Mouse (Mus musculus) spleen, postnatal 36 days (tissue): ENCODE results near the gene Brap.
"Not testable (repeated sequence)": the region's sequence is repeated elsewhere in the genome, so short reads cannot be mapped to it uniquely, and the experiment has no call there.

Experiments used
- DNase-seq, 2 experiments: peaks; one replicate each; pipeline ENCODE4 v3.0.0; 2022; ENCODE audit warnings: low spot score in 2 of 2, mixed read lengths in 1 of 2

The Brap gene

DNA sequence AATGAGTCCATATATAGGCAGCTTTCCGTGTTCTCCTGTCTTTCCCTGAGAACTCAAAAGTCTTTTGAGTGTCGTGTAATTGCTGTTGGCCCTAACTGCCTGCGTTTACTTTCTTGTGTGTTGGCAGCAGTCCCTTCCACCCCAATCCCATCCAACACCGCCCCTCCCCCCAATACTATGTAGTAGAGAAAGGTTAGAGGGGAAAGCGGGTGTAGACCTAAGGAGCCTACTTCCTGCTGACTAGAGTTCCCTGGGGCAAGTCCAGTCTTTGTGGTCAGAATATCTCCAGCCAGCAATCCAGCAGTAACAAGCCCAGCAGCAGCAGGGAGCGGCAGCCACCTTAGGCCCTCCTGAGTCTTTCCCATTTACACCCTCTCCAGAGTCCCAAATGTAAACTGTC is 8.0 kb downstream of the Brap start:
- no peak for DNase-seq

DNA sequence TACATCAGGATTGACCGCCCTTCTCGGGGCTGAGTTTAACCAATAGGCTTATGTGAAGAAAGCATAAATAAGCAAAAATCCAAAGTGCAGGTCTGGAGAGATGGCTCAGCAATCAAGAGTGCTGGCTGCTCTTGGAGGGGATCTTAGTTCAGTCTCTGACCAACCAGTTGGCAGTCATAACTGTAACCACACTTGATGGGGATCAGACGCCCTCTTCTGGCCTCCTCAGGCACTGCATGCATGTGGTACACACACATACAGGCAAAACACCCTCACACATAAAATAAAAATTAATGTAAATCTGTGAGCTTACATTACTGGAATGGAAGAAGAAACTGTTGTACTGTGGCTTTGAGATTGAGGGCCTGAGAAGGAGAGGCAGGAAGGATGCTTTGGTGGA is 10.0 kb downstream of the Brap start:
- DNase-seq, result peak in 1 of 2 experiments; percentile 20

DNA sequence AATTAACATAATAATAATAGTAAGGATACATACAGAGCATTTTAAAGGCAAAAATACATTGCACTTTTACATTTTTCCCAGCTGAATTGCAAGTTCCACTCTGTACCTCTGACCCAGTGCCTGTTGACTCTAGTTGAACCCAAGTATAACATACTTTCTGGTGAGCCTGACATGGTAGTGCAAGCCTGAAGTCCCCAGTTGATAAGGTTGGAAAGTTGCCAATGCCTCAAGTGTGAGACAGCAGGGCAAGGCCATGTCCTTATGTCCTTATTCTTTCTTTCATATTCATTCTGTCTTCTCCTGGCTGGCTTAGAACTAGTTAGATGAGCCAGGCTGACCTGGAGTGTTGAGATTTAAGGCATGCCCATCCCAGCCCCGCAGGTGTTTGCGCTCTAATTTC is 21.9 kb downstream of the Brap start:
- DNase-seq, result no peak

DNA sequence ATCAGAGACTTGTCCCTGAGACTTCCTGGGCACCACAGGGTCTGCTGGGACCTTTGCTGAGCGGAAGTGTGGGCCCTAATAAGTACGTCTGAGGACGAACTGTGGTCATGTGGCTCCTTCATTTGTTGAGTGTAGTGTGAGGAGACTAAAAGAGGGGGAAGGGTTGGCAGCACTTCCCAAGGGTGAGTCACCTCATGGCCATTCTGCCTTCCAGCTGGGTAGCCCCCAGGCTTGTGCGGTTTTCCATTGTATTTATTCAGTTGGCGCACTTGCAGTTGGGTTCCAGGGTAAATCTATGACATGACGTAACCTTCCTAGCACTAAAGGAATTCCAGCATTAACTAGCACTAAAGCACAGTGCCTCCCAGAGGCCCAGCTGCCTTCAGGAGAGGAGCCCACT is 25.1 kb downstream of the Brap start:
- DNase-seq, result no peak

DNA sequence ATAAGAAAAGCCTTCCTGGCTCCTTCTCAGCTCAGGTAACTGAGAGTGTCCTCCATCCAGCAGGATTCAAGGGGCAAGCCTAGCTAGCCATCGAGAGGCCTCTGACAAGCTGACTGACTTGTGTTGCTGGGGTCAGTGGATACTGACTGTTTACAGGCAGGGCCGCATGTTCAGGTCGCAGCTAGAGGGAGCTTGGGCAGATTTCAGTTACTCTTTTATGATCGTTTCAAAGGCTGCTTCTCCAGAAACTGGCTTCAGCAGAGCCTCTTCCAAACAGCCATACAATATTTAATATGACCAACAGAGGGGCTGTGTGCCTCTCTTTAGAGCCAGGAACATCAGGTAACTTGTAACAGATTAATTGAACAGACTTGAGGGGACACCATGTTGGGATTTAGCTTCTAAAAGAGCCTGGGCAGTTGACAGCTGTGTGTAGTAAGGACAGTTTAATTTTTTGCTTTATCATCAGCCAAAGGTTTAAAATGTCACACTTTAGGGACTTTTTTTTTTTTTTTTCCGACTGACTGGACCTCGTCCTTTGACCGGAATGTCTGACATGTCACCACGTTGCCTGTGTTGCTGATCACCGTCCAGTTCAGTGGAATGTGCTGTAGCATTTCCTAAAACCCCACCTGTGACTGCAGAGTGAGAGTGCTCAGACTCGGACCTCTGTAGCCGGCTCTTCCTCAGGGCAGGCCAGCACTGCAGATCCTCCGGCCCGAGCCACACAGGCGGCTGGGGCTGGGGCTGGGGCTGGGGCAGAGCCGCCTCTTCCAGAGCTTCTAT is 25.9 kb downstream of the Brap start:
- no peak for DNase-seq

DNA sequence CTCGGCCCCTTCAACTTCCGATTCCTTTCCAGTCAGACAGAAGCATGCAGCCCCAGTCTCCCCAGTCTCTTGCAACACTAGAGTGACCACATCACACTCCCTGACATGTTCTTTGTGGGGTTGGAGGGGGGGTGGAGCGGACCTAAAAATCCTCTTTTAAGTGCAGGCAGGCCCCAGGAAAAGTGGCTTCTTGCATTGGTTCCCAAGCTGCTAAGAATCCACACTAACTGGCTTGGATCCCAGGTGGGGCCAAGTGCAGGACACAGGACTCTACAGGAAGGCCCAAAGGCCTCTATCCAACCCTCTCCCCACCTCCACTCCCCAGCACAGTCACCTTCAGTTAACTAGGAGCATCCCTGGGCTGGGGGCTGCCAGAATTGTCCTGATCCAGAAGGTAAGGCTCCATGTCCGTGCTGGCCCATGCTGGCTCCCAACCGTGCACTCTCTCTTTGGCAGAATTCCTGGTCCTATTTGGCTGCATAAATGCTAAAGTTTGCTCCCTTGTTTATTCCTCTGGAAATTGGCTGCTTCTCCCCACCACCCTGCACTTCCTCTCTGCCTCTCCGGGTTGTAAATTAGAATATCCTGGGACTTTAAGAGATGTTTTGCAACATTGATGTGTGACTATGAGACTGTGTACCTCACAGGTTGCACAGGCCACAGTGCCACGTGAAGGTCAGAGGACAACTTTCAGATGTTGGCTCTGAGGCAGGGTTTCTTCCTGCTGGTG is 30.3 kb downstream of the Brap start:
- no peak for DNase-seq

DNA sequence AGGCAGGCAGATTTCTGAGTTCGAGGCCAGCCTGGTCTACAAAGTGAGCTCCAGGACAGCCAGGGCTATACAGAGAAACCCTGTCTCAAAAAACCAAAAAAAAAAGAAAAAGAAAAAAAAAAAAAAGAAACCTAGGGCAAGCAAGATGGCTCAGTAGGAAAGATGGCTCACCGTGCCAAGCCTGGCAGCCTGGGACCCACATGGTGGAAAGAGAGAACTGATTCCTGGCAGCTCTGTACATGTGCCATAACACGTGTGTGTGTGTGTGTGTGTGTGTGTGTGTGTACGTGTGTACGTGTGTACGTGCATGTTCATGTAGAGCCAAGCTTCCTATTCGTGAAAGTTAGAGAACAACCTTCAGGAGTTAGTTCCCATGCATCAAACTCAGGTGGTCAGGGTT is 31.1 kb downstream of the Brap start:
- not testable (repeated sequence) for DNase-seq

DNA sequence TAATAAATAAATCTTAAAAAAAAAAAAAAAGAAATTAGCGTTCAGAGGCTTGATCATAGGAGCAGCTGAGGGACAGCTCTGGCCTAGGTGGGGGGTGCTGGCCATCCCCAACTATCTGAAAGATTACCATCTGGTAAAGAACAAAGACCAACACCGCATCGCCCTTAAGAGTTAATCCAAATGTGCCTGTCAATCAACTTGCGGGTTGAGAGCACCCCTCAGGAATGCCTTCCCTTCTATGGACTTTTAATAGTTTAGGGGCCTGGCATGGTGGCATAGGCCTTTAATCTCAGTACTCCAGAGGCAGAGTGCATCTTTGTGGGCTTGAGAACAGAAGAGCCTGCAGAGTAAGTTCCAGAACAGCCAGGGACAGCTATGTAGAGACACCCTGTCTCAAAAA is 32.5 kb downstream of the Brap start:
- no peak for DNase-seq

DNA sequence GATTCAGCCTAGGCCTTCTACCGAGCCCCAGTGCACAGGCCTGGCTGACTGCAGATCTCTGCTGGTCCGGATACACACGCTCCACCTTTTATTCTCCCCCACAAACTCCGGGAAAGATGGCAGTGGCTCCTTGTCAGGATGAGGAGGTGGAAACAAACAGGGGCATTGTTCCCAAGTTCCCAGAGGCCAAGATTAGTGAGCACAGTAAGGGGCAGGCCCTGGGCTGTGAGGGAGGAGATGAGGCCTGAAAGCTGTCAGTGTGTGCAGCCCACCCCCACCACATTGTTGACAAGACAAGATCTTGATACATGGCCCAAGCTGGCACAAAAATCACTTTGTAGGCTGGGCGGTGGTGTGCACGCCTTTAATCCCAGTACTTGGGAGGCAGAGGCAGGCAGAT is 36.4 kb downstream of the Brap start:
- no peak for DNase-seq

DNA sequence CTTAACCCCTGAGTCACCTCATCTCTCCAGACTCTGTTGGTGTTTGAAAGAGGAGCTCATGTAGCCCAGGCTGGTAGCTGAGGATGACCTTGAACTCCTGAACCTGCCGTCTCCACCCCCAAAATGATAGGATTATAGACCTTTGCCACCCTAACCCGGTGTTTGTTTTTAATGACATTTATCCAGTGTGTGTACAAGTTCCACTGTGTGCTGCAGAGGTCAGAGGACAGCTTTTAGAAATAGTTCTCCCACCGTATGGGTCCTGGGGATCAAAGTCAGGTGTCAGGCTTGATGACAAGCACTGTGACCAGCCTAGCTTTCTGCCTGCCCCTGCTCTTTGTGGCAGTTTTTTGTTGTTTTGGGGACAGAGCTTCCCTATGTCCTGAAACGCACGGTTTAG is 39.5 kb downstream of the Brap start:
- no peak for DNase-seq

DNA sequence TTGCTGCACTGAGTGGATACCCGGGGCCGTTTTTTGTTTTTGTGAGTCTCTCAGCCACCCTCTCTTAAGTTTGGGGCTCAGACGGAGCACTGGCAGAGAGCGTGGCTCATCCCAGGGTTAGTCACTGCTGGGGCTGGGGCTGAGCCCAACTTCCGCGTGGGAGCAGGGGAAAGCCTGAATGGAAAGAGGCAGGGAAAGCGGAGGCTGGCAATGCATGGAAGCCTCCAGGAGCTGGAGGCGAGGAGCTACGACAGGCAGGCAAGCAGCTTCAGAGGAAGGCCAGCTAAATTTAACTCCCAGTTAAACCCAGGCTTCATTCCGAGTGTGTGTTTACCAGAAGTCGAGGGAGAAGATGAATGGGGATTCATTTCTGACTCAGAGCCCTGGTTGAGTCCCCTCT is 40.1 kb downstream of the Brap start:
- DNase-seq, result no peak

DNA sequence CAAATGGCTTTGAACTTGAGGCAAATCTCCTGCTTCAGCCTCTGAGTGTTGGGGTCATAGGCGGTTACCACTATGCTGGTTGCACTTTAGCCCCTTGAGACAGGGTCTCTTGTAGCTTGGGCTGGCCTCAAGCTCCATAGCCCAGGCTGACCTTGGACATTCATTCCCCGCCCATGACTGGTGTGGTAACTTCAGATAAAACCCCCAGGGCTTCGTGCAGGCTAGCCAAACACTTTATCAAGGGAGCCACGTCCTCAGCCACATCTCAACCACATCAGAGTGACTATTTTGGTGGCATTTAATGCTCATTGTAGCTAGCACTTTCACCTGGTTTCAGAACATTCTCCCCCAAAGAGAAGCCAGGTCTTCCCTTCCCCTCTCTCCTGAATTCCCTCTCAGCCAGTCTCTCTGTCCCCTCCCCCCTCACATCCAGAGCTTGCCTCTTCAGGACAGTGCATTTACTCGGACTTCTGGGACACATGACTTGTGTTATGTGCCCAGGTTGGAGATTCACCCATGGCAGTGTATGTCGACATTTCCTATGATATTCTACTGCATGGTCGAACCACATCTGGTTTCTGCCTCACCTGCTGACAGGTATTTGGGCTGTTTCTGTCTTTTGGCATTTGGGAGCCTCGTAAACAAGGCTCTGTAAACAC is 40.9 kb downstream of the Brap start:
- DNase-seq, result peak; percentile 55 to 72

DNA sequence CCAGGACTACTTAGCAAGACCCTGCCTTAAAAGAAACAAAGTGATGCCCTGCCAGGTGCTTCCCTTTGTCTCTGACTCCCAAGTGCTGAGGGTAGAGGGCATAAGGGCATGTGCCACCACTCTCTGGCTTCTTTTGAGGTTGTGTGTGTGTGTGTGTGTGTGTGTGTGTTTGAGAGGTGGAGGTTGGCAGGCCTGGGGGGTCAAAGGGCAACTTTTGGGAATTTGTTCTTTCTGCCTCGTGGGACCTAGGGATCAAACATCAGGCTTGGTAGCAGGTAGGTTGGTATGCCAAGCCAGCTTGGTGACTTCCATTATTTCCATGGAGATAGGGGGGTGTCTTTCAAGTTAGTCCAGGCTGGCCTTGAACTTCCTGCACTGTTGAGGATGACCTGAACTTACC is 43.0 kb downstream of the Brap start:
- DNase-seq, result no peak

DNA sequence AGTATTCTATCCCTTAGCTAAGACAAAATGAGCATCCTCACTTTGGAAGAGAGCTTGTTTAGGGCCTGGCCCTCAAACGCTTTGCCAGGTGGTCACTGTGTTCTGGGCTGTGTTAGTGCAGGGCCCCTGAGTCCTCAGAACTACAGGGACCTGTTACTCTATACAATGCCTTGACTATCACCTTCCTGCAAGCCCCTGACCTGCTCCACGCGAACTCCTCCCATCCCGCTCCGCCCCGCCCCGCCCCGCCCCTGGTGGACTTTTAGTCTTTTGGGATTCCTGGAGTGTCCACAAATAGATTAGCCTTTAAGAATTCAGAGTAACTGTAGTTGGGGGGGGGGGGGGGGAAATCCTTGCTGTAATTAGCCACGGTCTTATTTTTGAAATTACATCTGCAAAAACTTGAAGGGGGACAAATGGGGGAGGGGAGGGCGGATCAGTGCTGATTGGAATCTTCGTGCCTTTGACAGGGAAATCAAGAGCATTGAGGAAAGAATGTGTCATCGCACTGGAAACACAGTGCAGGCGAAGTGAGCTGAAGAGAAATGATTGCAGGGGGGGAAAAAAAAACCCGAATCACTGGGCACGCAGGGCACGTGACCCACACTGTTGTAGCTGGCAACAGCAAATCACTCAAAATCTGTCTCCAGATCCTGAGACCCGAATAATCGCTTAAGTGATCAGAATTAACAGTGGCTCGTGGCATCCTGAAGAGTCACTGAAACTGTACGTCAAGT is 44.3 kb downstream of the Brap start:
- no peak for DNase-seq

DNA sequence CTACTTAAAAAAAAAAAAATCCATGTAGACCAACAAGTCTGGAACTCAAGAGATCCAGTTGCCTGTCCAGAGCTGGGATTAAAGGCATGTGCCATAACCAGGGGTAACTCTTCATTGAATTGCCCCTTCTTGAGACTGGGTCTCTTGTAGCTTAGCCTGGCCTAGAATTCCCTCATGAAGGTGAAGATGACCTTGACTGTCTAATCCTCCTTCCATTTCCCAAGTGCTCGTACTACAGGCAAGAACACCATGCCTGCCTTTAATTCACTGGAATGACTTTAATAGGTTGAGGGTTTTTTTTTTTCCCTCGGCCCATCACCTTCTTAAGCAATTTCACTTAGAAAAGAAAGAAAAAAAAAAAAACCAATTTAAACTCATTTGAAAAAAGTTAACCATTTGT is 50.0 kb downstream of the Brap start:
- no peak for DNase-seq

DNA sequence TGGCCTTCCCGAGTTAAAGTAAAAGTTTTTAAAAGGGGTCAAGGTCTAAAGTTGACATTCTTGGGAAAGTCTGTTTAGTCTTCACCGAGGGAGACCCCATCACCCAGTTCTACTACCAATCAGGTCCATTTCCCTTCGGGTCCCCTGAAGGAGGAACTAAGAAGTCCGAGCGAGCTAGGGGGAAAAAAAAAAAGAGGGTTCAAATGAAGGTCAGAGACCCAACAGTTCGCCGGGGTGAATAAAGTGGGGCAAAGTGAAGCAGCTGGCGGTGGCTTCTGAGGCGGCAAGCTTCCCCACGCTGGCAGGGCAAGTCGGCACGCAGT is 50.4 kb downstream of the Brap start:
- DNase-seq, result peak in 1 of 2 experiments; percentile 65

DNA sequence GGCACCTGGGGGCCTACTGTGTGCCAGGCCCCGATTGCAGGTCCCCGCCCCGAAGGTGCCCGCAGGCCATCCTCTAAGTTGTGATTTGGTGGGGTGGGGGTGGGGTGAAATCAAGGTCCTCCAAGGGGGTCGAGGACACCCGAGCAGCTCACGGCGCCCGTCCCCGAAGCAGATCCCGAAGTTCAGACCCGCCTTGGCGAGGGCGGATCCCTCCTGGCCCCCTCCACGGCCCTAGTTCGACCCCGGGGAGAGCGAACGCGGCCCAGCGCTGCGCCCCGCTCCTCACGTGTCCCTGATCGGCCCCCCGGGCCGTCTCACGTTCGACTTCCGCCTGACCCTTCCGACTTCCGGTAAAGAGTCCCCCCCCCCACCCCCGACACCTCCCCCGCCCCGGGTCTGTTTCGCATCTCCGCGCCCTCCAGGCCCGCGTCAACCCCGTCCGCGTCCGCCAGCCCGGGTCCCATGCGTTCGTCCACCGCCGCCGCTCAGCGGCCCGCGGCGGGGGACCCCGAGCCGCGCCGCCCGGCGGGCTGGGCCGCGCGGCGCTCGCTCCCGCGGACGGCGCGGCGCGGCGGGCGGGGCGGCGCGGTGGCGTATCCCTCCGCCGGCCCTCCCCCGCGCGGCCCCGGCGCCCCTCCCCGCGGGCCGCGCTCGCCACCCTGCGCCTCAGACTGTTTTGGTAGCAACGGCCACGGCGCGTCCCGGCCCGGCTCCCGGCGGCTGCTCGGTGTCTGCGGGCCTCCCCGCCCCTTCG is 51.0 kb downstream of the Brap start, which contains the start of gene Atxn2:
TSS of gene Atxn2 (plus strand) at position 164 of the 754 bp plus-strand sequence.
- peak; percentile 74 to 78 for DNase-seq

DNA sequence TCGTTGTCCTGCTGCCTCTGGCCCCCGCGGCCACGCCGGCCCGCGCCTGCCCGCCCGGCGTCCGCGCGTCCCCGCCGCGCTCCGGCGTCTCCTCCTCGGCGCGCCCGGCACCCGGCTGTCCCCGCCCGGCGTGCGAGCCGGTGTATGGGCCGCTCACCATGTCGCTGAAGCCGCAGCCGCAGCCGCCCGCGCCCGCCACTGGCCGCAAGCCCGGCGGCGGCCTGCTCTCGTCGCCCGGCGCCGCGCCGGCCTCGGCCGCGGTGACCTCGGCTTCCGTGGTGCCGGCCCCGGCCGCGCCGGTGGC is 51.5 kb downstream of the Brap start:
- DNase-seq, result no peak

DNA sequence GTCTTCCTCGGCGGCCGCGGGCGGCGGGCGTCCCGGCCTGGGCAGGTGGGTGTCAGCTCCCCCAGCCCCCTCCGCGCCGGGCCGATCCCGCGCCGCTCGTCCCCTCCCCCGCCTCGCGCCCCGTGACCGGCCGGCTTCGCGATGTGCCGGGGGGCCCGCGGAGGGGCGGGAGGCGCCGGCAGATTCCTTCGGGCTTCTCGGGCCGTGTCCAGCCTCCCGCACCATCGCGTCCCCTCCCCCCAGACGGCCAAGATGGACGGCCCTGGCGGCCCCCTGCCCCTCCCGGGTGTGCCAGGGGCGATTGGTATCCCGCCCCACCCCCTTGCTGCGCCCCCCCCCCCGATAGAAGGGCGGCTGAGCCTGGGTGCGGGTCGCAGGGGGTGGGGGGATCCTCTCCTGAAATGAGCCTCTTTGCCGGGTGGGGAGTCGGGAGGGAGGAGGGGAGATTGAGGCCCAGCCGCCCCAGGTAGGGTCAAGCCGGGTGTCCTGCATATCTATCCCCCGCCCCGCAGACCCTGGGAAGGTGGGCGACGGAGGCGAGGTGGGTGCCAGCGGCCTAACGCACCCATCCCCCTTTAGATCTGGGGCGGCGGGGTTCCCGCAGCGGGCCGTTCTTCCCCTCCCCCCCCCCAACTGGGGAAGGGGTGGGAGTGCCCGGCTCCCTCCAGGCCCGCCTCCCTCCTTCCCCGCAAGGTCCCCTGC is 52.0 kb downstream of the Brap start:
- peak; percentile 12 to 21 for DNase-seq

DNA sequence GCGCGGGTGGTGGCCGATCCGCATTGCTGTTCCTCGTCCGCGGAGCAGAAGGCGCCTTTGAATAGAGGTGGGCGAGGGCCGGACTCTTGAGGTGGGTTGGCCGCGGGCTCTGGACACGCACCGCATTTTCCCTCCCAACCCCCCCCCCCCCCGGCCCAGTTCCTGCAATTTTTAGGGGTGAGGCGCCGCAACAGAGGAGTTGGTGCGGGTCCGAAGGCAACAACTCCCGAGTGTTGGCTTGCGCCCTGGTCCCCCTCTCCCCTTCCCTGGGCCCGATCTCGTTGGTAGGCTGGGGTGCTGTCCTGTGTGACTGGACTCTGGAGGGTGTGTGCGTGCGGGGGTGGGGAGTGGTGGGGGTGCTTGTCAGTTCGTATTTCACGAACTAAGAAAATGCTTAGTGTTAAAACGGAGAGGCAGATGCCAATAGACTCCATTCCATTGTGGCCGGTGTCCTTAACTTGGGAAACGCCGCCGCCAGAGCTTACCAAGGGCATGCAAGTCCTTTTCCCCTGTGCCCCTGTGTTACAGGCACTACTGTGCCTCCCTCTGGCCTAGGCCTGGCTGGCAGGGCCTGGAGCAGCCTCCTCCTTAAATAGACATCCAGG is 52.7 kb downstream of the Brap start:
- peak in 1 of 2 experiments; percentile 5 for DNase-seq

DNA sequence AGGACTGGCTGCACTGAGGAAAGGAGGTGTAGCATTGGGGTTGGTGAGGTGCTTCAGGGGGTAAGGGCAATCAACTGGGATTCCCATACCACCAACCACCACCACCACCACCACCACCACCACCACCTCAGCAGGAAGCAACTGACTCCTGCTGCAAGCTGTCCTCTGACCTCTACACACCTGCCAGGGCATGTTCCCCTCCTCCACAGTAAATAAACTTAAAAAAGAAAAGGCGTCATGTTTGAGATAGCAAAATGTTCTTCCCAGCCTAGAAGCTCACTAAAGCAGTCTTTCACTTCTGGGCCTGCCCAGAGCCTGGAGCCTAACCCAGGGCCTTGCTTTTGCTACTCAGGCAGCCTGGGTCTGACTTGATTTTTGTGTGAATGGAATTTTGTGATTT is 54.0 kb downstream of the Brap start:
- no peak for DNase-seq
